Mouse (Mus musculus): ENCODE results near the gene Clasp2. TPM values are rescaled to one million over a fixed set of nuclear protein-coding genes. Genes with fewer than 3 reads are reported as not detected.
A peak's percentile ranks its signal among the peaks of the same experiment; 100 is the strongest.

Gene Clasp2
- polyA plus RNA-seq, 1 experiment: 14.8 TPM

DNA sequence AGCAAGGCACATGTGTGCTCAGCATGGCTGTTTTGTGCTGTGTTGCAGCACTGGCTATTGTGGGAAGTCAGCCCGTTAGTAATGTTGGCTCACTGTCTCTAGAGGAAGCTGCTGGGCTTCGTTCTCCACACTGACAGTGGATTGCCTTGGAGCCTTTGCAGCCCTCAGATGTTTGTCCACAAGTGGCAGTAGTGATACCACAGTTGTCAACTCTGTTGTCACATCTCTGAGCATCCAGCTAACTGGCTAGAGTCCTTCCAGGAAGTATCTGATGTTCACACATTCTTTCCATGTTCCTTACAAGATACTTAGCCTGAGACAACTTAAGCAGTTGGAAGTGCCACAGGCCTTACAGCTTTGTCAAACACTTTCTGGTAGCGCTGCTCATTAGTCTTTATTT, 2.0 kb downstream of the Clasp2 start:
- TF ChIP-seq POLR2A (IDR thresholded peaks at IDR 0.05; ENCODE audit: borderline replicate concordance, extremely low read depth, low read depth, low read length) (no peak), CTCF (IDR thresholded peaks at IDR 0.05; ENCODE audit: insufficient read depth, low read length) (no peak)
- no peak for DNase-seq
- Histone ChIP-seq H3K4me1 (ENCODE audit: control insufficient read depth, insufficient read depth, low read length) (peaks cover 6% of the 10 kb centered on the region), H3K4me3 (replicated peaks; ENCODE audit: extremely low read depth, low read depth, low read length) (no peak overlapping the region)
- 35% methylated on average over 3 of the region's 3 CpGs for WGBS

DNA sequence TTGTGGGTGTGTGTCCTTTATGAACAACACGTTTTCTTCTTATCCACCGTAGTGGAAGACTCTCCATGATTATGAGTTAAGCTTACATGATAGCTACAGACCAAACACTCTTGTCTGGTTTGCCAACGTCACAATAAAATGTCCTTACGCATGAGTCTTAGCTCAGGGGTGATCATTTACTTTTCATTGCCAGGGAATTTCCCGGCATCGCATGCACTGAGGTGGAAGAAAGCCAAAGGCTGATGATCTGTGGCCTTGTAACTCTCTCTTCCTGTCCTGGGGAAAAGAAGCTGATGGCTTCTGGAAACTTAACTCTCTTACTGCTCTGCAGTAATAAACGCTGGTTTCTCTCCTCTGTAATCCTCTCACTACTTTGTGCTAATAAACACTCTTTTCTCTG, 8.1 kb downstream of the Clasp2 start:
- WGBS: 32% methylated on average over 7 of the region's 7 CpGs
- no peak for DNase-seq

DNA sequence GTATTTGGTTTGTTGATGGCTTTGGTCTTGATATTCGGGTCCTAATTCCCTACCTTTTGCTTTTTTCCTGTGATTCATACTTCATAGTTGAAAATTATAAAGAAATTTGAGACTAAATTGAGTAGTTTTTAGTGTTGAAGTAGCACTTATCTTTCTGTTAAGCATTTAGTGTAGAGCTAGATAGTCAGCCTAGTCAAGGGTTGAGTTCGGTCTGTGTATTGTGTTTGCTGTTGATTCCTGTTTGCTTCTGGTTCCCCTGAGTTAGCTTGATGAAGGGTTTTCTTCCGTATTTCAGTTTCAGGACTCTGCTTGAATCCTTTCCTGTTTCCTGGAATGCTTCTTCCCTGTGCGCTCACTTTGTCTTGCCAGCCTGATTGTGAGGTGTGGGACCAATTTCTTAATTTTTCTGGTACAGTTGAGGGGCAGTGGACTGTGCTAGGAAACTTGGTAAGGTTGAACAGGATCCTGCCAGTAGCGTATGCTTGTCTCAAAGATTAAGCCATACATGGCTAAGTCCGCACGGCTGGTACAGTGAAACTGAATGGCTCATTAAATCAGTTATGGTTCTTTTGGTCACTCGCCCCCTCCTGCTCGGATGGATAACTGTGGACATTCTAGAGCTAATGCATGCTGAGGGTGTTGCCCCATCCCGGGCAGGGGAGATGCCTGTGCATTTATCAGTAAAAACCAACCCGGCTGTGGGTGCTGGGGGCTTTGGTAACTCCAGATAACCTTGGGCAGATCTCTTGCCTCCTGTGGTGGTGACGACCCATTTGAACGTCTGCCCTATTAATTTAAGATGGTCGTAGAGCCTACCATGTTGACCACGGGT, 14.8 kb downstream of the Clasp2 start:
- H3K4me1 ChIP-seq (ENCODE audit: control insufficient read depth, insufficient read depth, low read length): no peaks in the 10 kb centered on the region
- 86% methylated on average over 15 of the region's 15 CpGs for WGBS
- H3K4me3 ChIP-seq (replicated peaks; ENCODE audit: extremely low read depth, low read depth, low read length): no peak overlapping the region
- TF ChIP-seq POLR2A (IDR thresholded peaks at IDR 0.05; ENCODE audit: borderline replicate concordance, extremely low read depth, low read depth, low read length) (no peak), CTCF (IDR thresholded peaks at IDR 0.05; ENCODE audit: insufficient read depth, low read length) (no peak)
- DNase-seq: no peak

More for the DNA sequence above, 8.1 kb downstream of the Clasp2 start:
- H3K4me3 ChIP-seq (replicated peaks; ENCODE audit: extremely low read depth, low read depth, low read length): no peak overlapping the region
- H3K4me1 ChIP-seq (ENCODE audit: control insufficient read depth, insufficient read depth, low read length): no peaks in the 10 kb centered on the region; the same call in 1 of the 2 replicates
- TF ChIP-seq CTCF (IDR thresholded peaks at IDR 0.05; ENCODE audit: insufficient read depth, low read length): no peak
- TF ChIP-seq POLR2A (IDR thresholded peaks at IDR 0.05; ENCODE audit: borderline replicate concordance, extremely low read depth, low read depth, low read length): no peak

- no peak for DNase-seq
- no peak for TF ChIP-seq POLR2A (IDR thresholded peaks at IDR 0.05; ENCODE audit: borderline replicate concordance, extremely low read depth, low read depth, low read length)
- no peak for TF ChIP-seq CTCF (IDR thresholded peaks at IDR 0.05; ENCODE audit: insufficient read depth, low read length)
- Histone ChIP-seq H3K4me3 (replicated peaks; ENCODE audit: extremely low read depth, low read depth, low read length) (no peak overlapping the region), H3K4me1 (ENCODE audit: control insufficient read depth, insufficient read depth, low read length) (no peaks in the 10 kb centered on the region)
- WGBS: 93% methylated on average over 10 of the region's 10 CpGs
Measured at GRCm38 (mm10) chr9:113758472-113758871, 17.2 kb downstream of the Clasp2 start.

DNA sequence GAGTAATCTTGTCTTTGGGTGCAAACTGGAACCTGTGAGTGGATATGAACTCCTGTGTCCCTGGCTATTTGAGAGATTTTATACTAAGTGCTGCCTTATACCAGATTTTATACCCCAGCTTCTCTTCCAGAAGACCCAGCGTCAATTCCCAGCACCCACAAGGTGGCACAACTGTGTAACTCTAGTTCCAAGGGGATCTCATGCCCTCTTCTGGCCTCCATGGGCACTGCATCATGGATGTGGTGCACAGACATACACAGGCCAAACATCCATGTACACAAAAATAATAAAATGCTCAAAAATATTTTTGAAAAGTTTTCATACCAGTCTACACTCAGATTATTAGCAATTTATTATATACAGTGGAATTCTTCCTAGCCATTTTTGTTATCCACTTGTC, 18.4 kb downstream of the Clasp2 start:
- no peak for DNase-seq
- WGBS: 100% methylated on average over 1 of the region's 1 CpGs
- TF ChIP-seq POLR2A (IDR thresholded peaks at IDR 0.05; ENCODE audit: borderline replicate concordance, extremely low read depth, low read depth, low read length): no peak
- 0 out of 2 replicates have a peak, but pooled peaks have one; percentile 14 for TF ChIP-seq CTCF (IDR thresholded peaks at IDR 0.05; ENCODE audit: insufficient read depth, low read length)
- Histone ChIP-seq H3K4me3 (replicated peaks; ENCODE audit: extremely low read depth, low read depth, low read length) (no peak overlapping the region), H3K4me1 (ENCODE audit: control insufficient read depth, insufficient read depth, low read length) (no peaks in the 10 kb centered on the region)

DNA sequence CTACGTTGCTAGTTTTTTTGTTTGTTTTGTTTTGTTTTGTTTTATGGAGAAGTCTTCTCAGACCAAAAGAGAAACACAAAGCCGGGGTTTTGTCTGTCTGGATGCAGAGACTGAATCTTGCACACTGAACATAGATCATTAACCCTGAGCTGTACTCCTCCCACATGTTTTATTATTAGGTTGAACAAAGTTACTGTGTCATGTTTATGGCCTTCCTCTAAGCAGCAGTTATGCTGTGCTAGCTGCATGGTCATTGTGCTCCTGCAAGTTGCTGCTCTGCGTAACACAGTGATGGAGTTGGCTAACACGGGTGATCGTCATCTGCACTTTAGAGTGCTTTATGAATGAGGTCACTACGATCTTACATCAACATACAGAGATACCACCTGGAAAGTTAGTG, 21.1 kb downstream of the Clasp2 start:
- Histone ChIP-seq H3K4me3 (replicated peaks; ENCODE audit: extremely low read depth, low read depth, low read length) (no peak overlapping the region), H3K4me1 (ENCODE audit: control insufficient read depth, insufficient read depth, low read length) (no peaks in the 10 kb centered on the region)
- 91% methylated on average over 6 of the region's 6 CpGs for WGBS
- TF ChIP-seq CTCF (IDR thresholded peaks at IDR 0.05; ENCODE audit: insufficient read depth, low read length) (no peak), POLR2A (IDR thresholded peaks at IDR 0.05; ENCODE audit: borderline replicate concordance, extremely low read depth, low read depth, low read length) (no peak)
- no peak for DNase-seq

DNA sequence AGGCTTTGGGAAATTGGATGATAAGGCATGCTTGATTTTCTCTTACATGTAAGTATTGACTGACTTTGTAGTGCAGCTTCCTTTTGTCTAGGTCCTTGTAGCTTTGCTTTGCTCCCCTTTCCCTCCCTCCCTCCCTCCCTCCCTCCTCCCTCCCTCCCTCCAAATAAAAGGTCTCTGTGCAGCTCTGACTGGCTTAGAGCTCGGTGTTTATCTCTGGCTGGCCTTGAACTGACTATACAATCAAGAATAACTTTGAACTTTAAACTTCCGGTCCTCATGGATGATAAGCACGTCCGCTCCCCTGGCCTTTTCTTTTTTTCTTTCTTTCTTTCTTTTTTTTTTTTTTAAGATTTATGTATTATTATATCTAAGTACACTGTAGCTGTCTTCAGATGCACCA, 21.9 kb downstream of the Clasp2 start:
- no peak for TF ChIP-seq POLR2A (IDR thresholded peaks at IDR 0.05; ENCODE audit: borderline replicate concordance, extremely low read depth, low read depth, low read length)
- no peak for TF ChIP-seq CTCF (IDR thresholded peaks at IDR 0.05; ENCODE audit: insufficient read depth, low read length)
- Histone ChIP-seq H3K4me1 (ENCODE audit: control insufficient read depth, insufficient read depth, low read length) (no peaks in the 10 kb centered on the region), H3K4me3 (replicated peaks; ENCODE audit: extremely low read depth, low read depth, low read length) (no peak overlapping the region)
- WGBS: 63% methylated on average over 4 of the region's 4 CpGs
- no peak for DNase-seq

GRCm38 (mm10) chr9:113770640-113771039, 29.4 kb downstream of the Clasp2 start:
- 57% methylated on average over 4 of the region's 4 CpGs for WGBS
- DNase-seq: no peak
- H3K4me1 ChIP-seq (ENCODE audit: control insufficient read depth, insufficient read depth, low read length): no peaks in the 10 kb centered on the region
- no peak for TF ChIP-seq POLR2A (IDR thresholded peaks at IDR 0.05; ENCODE audit: borderline replicate concordance, extremely low read depth, low read depth, low read length)
- TF ChIP-seq CTCF (IDR thresholded peaks at IDR 0.05; ENCODE audit: insufficient read depth, low read length): no peak
- H3K4me3 ChIP-seq (replicated peaks; ENCODE audit: extremely low read depth, low read depth, low read length): no peak overlapping the region

- 66% methylated on average over 3 of the region's 3 CpGs for WGBS
- DNase-seq: no peak
- TF ChIP-seq CTCF (IDR thresholded peaks at IDR 0.05; ENCODE audit: insufficient read depth, low read length) (no peak), POLR2A (IDR thresholded peaks at IDR 0.05; ENCODE audit: borderline replicate concordance, extremely low read depth, low read depth, low read length) (no peak)
- Histone ChIP-seq H3K4me1 (ENCODE audit: control insufficient read depth, insufficient read depth, low read length) (peaks cover 8% of the 10 kb centered on the region), H3K4me3 (replicated peaks; ENCODE audit: extremely low read depth, low read depth, low read length) (no peak overlapping the region)
Measured at GRCm38 (mm10) chr9:113780863-113781262, 39.6 kb downstream of the Clasp2 start.
